Mouse (Mus musculus): ENCODE data around the gene Donson. TPM values are rescaled to one million over a fixed set of nuclear protein-coding genes. Genes with fewer than 3 reads are reported as not detected.
A peak's percentile ranks its signal among the peaks of the same experiment; 100 is the strongest.
"Not testable (repeated sequence)": the region's sequence is repeated elsewhere in the genome, so short reads cannot be mapped to it uniquely, and the experiment has no call there.

Gene Donson
- total RNA-seq, 2 experiments from 2014 or later: 27.4 to 28.8 TPM

DNA sequence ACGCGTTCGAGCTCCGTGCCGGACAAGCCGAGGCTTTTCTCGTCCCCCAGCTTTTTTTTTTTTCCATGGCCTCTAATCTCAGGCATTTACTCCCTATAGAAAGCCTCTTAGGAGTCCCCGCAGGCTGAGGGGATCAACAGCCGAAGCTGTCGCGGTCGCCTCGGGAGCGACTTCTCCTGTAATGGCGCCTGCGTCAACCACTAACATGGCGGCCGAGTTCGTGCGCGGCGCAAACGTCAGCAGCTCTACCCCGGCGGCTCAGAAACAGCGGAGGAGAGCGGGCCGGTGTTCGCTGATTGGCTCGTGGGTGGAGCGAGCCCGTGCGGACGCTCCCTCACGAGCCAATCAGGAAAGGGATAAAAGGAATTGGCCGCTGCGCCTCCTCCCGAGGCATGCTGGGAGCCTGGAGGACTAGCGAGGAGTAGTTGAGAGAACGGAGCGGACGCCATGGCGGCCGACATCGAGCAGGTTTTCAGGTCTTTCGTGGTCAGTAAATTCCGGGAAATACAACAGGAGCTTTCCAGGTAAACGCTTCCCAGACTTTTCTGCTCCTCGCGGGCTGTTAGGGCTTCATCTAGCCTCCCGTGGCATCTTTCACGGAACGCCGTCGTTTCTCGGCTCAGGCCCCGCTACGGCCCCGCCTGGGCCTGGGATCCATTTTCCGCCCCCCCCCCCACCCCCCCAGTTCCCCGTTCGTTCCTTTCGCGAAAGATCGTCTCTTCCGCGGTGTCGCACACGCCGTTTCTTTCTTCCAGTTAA is 40.9 kb downstream of the Donson start, which contains the start of gene Son:
Gene Son, plus strand, starts transcription at position 46 of the 759 bp plus-strand sequence.
- DNase-seq (ENCODE audit: low spot score in 2 of 2): peak; percentile 98 to 99
- intact Hi-C loops (cut with DNase I): loop anchor here (2.0 kb wide), 1 partner anchor 51 kb away; the partner anchor contains the start of gene Tmem50b

DNA sequence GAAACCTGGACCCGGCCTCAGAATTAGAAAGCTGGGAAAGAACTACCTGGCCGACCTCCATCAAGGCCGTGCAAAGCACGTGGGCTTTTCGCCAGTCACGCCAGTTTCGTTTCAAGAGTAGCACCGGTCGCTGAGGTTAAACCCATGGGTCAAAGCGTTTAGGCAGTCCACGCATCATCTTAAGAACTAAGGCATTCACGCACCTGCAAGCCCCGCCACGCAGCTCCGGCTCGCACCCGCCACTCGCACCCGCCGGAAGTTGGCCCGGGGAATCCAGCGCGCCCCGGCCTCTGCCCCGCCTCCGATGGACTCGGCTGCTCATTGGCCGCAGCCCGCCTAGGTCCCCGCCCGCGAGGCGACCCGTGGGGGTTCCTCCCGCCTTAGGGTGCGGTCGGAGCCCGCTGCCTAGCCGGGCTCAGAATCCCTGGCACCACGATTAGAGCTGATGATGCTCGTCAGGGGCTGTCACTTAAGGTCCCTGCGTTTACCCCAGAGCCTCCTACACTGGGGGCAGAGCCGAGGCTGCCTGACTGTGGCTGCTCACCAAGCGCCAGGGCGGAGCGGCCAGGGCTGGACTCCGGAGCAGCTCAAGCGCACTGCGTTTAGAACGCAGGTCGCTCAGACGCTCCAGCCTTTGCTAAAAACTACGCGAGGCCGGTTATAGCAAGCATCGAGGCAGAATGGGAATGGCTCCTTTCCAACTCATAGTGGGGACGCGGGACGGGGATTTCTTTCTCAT is 41.7 kb downstream of the Donson start, which contains the start of gene Gart:
Gene Gart, minus strand, starts transcription at position 272 of the 739 bp plus-strand sequence.
- intact Hi-C loops (cut with DNase I): loop anchor here (2.0 kb wide), 1 partner anchor 50 kb away; the partner anchor contains the start of gene Tmem50b
- DNase-seq (ENCODE audit: low spot score in 2 of 2): peak; percentile 91 to 95

DNA sequence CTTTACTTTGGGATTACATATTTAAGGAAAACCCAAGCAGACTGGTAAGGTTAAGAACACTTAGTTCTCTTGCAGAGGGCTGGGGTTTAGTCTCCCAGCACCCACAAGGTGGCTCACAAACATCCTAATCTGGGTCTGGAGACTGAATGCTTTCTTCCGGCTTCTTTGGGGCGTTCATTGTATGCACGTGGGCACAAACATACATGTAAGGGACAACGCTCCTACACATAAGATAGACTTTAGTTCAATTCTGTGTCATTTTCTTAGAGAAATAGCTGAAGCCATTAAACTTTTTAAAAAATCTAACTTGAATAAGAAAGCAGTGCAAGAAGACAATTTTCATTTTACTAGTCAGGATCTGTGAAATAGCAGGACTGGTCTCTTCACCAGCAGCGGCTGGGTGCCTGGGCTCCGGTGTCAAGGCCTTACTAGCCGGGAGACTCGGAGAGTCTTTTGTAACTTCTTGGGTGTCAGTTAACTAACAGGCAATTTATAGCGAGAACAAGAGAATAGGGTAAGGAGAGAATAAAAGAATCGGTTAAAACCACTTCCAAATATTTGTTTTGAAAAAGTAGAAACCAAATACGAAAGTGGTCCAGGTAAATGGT is 42.5 kb downstream of the Donson start:
- DNase-seq (ENCODE audit: low spot score in 2 of 2): no peak
- intact Hi-C loops (cut with DNase I): loop anchor here (2.0 kb wide), 1 partner anchor 49 kb away; the partner anchor contains the start of gene Tmem50b

DNA sequence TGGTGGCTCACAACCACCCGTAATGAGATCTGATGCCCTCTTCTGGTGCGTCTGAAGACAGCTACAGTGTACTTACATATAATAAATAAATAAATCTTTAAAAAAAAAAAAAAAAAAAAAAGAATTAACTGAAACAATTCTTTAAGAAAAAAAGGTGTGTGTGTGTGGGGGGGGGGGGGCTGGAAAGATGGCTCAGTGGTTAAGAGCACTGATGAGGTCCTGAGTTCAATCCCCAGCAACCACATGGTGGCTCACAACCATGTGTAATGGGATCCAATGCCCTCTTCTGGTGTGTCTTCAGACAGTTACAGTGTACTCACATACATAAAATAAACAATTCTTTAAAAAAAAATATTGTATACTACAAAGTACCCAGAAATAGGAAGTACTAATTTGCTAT is 43.1 kb downstream of the Donson start:
- DNase-seq (ENCODE audit: low spot score in 2 of 2); intact Hi-C loops (cut with DNase I): not testable (repeated sequence)

- intact Hi-C loops (cut with DNase I): no loop called here
- DNase-seq (ENCODE audit: low spot score in 2 of 2): no peak
Observed at GRCm38 (mm10) chr16:91644901-91645300, 43.7 kb downstream of the Donson start.

DNA sequence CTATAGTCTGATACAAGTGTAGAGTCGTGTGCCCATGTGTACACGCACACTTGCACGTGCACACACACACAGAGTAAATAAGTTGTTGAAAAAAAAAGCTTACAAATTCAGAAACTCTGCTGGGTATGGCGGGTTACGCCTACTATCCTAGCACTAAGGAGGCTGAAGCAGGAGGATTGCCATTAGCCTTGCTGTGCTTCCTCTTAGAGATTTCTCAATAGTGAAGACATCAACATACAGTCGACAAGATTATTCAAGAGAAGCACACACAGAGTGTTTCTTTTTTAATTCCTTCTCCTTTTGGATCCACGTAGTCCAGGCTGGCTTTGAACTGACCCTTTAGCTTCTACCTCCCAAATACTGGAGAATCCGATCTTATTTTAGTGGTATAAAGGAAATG is 48.4 kb downstream of the Donson start:
- DNase-seq (ENCODE audit: low spot score in 2 of 2): no peak
- intact Hi-C loops (cut with DNase I): no loop called here

- intact Hi-C loops (cut with DNase I): no loop called here
- DNase-seq (ENCODE audit: low spot score in 2 of 2): peak in 1 of 2 experiments; percentile 88
Observed at GRCm38 (mm10) chr16:91639636-91640035, 48.9 kb downstream of the Donson start.

DNA sequence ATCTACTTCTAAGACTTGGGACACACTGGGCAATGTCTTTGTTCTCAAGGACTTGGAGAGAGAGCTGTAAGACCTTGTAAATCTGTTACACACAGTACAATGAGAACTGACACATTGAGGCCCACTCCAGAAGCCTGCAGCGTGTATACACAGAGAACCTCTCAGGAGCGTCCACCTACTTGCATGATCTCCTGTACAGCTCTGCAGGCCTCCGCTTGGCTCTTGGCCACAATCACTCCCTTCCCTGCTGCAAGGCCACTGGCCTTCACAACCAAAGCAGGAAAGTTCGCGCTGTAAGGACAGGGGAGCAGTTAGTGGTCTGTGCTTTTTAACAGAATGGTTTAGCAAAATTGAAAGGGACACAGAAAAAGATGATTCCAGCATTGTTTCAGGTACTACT is 49.4 kb downstream of the Donson start:
- intact Hi-C loops (cut with DNase I): no loop called here
- peak in 1 of 2 experiments; percentile 30 for DNase-seq (ENCODE audit: low spot score in 2 of 2)

GRCm38 (mm10) chr16:91633641-91634040 is 54.9 kb downstream of the Donson start:
- no peak for DNase-seq (ENCODE audit: low spot score in 2 of 2)
- intact Hi-C loops (cut with DNase I): no loop called here

GRCm38 (mm10) chr16:91632940-91633339 is 55.6 kb downstream of the Donson start:
- intact Hi-C loops (cut with DNase I): no loop called here

DNA sequence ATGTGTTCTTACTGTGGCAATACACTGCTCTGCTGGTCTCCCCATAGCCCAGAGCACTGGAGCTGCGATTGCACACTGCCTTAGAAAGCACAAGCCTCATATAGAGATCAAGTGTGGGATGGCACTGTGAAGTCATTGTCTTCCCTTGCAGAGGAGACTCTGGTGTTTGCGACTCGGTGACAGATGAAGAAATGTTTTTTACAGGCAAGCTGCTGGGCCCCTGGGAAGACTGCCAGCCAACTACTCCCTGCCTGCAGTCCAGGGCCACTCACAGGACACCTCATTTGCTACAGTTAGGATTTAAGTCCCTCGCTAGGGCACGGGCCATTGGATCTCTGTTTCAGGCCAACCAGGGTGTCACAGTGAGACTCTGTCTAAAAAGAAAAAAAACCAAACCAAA is 56.1 kb downstream of the Donson start:
- intact Hi-C loops (cut with DNase I): no loop called here
- peak in 1 of 2 experiments; percentile 57 for DNase-seq (ENCODE audit: low spot score in 2 of 2)

More at GRCm38 (mm10) chr16:91632940-91633339, 55.6 kb downstream of the Donson start:
- no peak for DNase-seq (ENCODE audit: low spot score in 2 of 2)

DNA sequence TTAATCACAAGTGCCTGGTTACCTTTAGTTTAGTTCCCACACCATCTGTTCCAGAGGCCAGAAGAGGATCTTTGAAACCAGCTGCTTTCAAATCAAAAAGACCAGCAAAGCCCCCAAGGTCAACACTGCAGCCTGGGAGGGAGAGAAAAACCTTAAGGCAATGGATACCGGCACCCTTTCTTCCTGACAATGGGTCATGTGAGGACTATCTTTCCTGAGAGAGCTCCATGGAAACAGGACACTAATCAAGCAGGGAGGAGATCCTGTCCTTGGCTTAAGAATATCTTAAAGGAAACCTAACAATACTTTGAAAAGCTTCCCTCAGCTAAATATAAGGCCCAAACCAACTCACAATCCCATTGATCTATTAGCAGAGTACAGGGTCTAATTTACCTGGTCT is 58.0 kb downstream of the Donson start:
- intact Hi-C loops (cut with DNase I): no loop called here
- DNase-seq (ENCODE audit: low spot score in 2 of 2): no peak

DNA sequence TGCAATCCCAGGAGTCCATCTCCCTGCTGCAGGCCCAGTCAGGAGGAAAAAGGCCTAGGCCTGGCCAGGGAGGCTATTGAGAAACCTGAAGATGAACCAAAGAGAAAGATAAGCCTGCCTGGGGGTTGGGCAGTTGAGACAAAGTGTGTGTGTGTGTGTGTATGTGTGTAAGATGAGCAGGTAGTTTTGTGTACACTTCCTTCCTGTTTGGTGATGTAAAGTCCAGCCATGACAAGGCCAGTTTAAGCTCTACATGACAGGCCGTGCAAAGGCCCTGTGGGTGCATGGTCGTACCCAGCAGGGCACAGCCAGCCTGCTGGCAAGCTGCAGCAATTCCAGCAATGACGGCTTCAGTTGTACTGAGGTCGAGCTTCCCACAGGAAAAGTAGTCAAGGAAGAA is 58.8 kb downstream of the Donson start:
- no peak for DNase-seq (ENCODE audit: low spot score in 2 of 2)
- intact Hi-C loops (cut with DNase I): no loop called here

GRCm38 (mm10) chr16:91628673-91629072 is 59.9 kb downstream of the Donson start:
- DNase-seq (ENCODE audit: low spot score in 2 of 2): no peak
- intact Hi-C loops (cut with DNase I): no loop called here

DNA sequence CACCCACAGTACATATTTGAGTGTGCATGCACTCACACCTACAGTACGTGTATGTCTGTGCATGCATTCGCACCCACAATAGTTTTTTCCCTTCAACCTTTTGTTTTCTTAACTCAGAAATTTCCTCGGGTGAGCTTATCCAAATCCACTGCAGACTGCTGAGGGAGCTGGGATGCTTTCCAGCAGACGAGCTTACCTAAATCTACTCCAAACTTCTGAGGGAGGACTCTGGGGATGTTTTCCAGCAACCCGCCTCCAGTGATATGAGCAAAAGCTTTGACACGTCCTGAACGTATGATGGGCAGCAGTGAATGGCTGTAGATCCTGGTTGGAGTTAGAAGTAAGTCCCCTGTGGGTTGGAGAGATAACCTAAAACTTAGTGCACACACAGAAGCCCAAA is 60.7 kb downstream of the Donson start:
- intact Hi-C loops (cut with DNase I): no loop called here

More for the DNA sequence above, 60.7 kb downstream of the Donson start:
- peak in 1 of 2 experiments; percentile 68 for DNase-seq (ENCODE audit: low spot score in 2 of 2)

Other genes with a start within 250 kb of the Donson start
- gene Ifnar1, start 203.5 kb downstream of the Donson start, total RNA-seq (2021): 10 to 100 TPM; 53.6 to 56.1 TPM
- 10 to 100 TPM; 43.3 to 46.9 TPM for gene Ifngr2, start 141.7 kb downstream of the Donson start, total RNA-seq (2021)
- 10 to 100 TPM; 96.1 to 98.9 TPM for gene Tmem50b, start 91.0 kb downstream of the Donson start, total RNA-seq (2021)
- gene Dnajc28, start 69.7 kb downstream of the Donson start, total RNA-seq (2021): 1 to 10 TPM; 8.1 to 8.3 TPM
- gene Gart, start 41.8 kb downstream of the Donson start, total RNA-seq (2021): 10 to 100 TPM; 36.9 to 50.1 TPM
- 100 to 1,000 TPM; 201 to 221 TPM for gene Son, start 41.3 kb downstream of the Donson start, total RNA-seq (2021)
- gene Cryzl1, start 40.2 kb upstream of the Donson start, total RNA-seq (2021): 100 to 1,000 TPM; 104 to 111 TPM
- gene Itsn1, start 40.5 kb upstream of the Donson start, total RNA-seq (2021): 100 to 1,000 TPM; 122 to 125 TPM

All from left cerebral cortex, postnatal 25 days (tissue).